Mouse (Mus musculus): ENCODE measurements around the gene Klri1.
"Not testable (repeated sequence)": the region's sequence is repeated elsewhere in the genome, so short reads cannot be mapped to it uniquely, and the experiment has no call there.

Gene Klri1

DNA sequence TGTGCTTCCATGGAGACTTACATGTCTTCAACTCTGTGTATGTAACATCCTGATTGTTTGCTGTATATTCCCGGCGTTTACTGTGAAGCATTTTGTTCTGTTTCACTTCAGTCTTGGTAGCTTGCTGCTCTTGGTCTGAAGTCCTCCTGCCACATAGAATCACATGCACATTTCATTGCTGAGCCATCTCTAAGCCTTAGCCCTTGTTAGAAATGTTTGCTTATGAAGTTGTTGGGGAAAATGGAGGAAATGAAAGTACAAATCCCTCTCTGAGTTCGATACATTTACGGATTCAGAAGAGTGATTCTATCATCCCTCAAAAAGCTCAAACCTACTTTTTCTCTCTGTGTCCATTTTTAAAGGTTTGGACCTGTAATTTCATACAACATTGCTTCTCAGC lies at the start of gene Klri1:
Gene Klri1 (minus strand): TSS at position 101 of the 400 bp plus-strand sequence.
- no peak for DNase-seq (ENCODE audit: low spot score in 2 of 2)

DNA sequence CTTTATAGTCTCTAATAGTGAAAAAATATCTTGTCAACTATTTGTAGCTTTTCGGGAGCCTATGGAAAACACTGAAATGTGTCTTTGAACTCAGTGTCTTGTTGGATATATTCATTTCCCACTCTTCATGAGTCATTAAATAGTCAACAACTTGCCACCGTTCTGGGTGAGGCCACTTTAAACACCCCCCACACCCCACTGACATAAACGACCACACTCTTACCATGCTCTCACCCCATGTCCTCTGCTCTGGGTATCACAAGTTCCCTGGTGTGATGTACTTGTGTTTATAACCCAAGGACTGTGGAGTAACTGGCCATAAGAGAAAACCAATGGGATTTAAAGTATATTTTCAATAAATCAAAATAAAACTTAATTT lies 30.7 kb upstream of the Klri1 start:
- no peak for DNase-seq (ENCODE audit: low spot score in 2 of 2)

GRCm38 (mm10) chr6:129747016-129747653 lies 30.2 kb upstream of the Klri1 start:
- no peak for DNase-seq (ENCODE audit: low spot score in 2 of 2)

DNA sequence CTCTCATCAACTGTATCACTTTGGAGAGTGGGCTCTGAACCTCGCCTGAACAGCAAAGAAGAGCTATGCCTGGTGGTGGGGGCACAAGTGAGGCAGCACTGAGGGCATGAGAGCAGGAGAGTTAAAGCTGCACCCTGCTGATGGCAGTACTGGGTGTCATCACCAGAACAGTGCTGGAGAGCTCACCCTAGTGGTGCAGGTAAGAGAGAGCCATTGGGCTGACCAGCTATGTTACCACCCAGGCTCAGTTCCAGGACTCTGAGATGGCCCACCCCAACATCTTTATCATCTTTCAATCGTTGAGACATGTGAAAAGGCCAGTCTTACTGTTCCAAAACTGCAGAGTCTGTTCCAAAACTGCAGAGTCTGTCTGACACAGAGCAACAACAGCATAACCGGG lies 29.2 kb upstream of the Klri1 start:
- DNase-seq (ENCODE audit: low spot score in 2 of 2): no peak

GRCm38 (mm10) chr6:129740069-129740721 lies 23.3 kb upstream of the Klri1 start, which contains the start of gene Klri2:
Klri2 (minus strand) TSS chr6:129740484.
- no peak for DNase-seq (ENCODE audit: low spot score in 2 of 2)

GRCm38 (mm10) chr6:129736414-129736813 lies 19.5 kb upstream of the Klri1 start:
- DNase-seq (ENCODE audit: low spot score in 2 of 2): no peak

DNA sequence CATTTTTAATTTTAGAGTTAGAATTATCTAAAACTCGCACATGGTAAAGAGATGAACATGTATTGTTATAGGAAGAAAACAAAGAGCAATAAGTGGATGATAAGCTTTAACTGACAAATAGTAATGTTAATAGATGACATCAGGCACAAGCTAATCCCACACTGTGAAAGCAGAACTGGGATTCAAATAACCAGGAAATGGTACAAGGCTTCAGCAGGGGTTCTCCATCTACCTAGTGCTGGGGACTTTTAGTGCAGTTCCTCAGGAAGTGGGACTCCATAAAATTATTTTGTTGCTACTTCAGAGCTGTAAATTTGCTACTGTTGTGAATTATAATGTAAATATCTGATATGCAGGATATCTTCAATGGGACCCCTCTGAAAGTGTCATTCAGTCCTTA lies 10.3 kb upstream of the Klri1 start:
- no peak for DNase-seq (ENCODE audit: low spot score in 2 of 2)

DNA sequence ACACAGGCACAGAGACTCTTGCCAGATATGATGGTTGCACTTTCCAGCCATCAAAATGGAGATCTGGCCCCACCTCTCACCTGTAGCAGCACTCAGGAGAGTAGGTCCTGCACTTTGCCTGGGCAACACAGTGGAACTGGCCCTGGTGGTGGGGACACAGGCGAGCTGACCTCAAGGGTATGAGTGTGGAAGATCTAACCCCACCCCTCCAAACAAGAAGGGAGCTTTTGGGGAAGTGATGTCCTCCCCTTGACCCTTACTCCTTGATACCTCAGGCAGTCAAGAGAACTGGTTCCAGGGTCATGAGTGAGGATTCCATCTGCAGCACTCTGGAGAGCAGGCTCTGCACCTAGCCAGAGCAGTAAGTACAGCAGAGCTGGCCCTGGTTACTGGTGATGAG lies 4.5 kb upstream of the Klri1 start:
- DNase-seq (ENCODE audit: low spot score in 2 of 2): no peak

GRCm38 (mm10) chr6:129720487-129720886 lies 3.6 kb upstream of the Klri1 start:
- DNase-seq (ENCODE audit: low spot score in 2 of 2): no peak

- DNase-seq (ENCODE audit: low spot score in 2 of 2): no peak
Measured at GRCm38 (mm10) chr6:129713566-129713965, 3.4 kb downstream of the Klri1 start.

DNA sequence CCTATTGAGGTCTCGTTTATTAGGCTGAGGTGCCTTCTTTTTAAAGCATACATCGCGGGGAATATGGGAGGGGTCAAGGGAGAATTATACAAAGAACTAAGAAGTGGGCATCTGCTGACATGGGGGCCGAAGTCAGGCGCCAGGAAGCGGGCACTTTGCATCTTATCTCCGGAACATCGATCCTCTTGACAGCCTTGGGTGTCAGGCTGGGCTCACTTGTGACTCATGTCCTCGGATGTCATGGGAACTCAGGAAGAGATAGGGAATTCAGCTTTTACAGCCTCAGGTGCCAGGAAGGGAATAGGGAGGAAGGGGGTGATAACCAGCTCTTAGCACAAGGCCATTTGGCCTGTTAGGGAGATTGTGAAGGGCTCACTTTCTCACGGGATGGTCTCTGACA lies 25.5 kb downstream of the Klri1 start:
- not testable (repeated sequence) for DNase-seq (ENCODE audit: low spot score in 2 of 2)

GRCm38 (mm10) chr6:129680379-129680778 lies 36.6 kb downstream of the Klri1 start:
- DNase-seq (ENCODE audit: low spot score in 2 of 2): no peak

DNA sequence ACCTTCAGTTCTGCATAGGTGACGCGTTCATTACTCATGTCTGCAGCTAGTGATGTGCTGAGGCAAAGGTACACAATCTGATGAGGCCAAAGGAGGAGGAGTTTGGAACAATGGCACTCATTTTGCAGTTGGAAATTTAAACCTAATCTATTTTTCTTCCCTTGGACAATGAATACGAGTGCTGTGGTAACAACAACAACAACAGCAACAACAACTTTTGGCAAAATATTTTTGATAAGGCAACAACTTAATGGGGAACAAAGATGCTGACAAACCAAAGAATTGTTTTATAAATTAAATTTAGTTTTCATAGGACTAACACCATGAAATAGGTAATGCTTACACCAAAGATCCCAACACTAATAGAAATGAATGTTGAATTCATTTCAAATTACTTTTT lies 38.1 kb downstream of the Klri1 start, which contains the start of gene Klrc1:
Gene Klrc1 (minus strand): TSS at position 101 of the 400 bp plus-strand sequence.
- DNase-seq (ENCODE audit: low spot score in 2 of 2): no peak

DNA sequence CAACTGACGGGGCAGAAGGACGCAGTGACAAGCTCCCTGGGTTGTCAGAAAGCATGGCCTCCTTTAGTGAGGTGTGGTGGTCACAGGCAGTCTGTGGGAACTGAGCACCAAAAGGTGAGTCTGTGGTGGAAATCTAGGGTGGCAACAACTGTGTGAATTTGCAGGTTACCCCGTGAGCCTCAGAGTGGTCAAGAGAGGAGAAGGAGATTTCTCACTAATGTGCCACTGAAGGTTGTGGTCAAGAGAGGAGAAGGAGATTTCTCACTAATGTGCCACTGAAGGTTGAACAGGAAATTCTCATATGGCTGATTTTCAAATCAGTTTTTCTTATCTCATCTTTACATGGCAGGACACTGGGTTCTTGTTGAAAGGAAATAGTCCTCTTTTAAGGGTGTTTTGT lies 55.6 kb downstream of the Klri1 start:
- not testable (repeated sequence) for DNase-seq (ENCODE audit: low spot score in 2 of 2)

GRCm38 (mm10) chr6:129660589-129660988 lies 56.3 kb downstream of the Klri1 start, which contains the start of gene Klrc2:
Klrc2 (minus strand) TSS chr6:129660689.
- not testable (repeated sequence) for DNase-seq (ENCODE audit: low spot score in 2 of 2)

Measured in frontal cortex, postnatal 14 days (tissue).